Mouse (Mus musculus) lung, postnatal 14 days (tissue): ENCODE measurements around the gene Atad2b.
"Not testable (repeated sequence)": the region's sequence is repeated elsewhere in the genome, so short reads cannot be mapped to it uniquely, and the experiment has no call there.

ENCODE experiments used
- DNase-seq: peaks from one replicate; pipeline ENCODE4 v3.0.0; 2021

Atad2b gene

DNA sequence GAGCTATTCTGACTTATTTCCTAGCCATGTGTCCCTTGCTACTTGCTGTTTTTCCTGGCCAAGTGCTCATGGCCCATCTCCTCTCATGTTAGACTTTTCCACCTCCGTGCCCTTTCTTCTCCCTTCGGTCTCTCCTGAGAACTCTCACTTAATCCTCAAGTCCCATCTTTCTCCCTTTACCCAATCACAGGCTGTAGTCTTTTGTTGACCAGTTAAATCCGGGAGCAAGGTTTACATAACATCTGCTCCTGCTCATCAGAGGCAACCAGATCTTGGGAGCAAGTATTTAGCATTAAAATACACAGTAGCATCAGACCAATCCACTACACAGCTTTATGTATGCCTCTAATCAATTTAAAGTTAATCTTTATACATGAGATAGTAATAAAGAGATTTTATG is 2.7 kb upstream of the Atad2b start:
- DNase-seq = no peak

DNA sequence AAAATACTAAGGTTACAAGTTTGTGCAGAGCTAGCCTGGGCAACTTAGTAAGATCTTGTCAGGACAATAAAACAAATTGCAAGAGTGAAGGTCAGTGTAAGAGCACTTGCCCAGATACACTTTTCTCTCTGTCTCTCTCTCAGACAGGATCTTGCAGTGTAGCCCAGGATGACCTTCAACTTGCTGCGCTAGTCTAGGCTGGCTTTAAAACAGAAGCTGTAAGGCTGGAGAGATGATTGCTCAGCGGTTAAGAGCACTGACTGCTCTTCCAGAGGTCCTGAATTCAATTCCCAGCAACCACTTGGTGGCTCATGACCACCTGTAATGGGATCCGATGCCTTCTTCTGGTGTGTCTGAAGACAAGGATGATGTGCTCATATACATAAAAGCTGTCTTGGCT is 2.2 kb upstream of the Atad2b start:
- DNase-seq = no peak

DNA sequence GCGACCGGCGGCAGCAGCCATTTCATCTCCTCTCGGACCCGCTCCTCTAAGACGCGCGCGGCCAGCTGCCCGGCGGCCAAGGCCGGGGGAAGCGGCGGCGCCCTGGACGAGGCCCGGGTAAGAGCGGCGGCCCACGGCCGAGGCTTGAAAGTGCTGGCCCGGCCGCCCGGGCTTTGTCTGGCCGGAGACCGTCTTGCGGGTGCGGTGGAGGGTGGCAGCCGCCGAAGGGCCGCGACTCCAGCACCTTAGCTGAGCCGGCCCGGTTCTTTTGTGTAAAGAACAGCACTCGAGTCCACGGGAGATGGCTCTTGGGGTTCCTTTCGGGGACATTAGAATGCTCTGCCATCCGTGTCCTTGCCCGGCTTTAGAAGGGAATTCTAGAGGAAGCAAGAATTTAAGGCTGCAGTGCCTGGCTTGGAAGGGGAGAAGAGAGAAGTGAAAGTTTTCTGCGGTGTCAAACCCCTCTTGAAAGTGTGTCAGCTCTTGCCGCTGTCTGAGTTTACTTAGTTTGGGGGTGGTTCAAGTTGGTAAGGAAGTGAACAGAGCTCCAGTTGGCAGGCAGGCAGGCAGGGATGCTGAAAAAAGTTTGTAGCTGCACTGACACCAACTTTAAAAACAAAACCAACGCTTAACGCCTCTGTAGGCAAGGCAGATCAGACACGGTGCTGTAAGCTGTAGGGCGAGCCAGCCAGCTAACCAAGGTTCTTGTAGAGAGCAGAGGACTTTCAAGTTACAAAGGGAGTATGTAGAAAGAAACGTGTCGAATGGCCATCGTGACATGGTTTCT is 845 bp downstream of the Atad2b start:
- DNase-seq = peak; percentile 66

- DNase-seq = no peak
These were observed 11.0 kb downstream of the Atad2b start for GRCm38 (mm10) chr12:4928197-4928596.

DNA sequence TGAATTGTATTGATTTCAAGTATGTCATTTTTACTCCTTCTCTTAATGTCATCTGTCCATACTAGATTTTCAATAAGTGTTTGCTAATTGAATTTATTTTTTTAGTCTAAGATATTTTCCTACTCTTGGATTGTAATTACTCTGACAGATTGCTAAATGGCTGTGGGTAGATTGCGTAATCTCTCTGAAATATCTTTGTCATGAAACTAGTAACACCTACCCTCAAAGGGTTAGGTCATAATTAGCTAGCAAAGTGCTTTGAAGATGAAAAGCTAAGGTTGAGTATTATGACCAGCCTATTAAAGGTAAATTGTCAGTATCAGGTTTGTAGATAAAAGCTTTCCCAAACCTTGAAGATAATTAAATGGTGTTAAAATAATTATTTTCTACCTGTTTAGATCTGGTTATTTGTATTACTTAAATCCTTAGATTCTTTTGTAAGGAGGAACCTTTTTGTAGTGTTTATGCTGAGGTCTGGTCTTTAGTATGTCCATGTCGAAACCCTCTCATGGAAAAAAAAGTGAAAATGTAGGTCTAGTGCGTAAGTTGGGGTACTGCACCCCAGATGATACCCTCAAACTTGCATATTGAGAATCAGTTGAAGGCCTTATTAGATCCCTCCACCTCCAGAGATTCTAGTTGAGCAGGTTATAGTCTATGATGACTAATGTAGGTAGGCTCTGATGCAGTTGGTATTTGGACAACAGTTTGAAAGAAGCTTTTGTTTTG is 13.8 kb downstream of the Atad2b start:
- DNase-seq = no peak

- no peak for DNase-seq
These were observed 35.1 kb downstream of the Atad2b start for GRCm38 (mm10) chr12:4952272-4952671.

DNA sequence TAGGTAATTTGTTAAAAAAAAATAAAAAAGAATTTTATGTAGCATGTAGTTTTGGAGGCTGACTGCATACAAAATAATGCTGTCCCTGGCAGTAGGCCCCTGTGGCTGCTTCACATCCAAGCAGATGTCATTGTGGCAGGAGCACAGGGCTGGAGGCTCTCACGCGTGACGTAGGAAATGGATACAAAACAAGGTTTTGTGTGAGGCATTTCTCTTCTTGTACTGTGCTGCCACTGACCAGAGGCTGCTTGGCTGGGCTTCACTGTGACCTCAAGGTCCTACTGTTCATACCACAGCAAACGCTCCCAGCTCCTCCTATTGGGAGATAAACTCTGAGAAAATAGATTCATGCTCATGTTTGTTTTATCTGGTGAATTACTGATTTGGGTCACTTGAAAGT is 36.0 kb downstream of the Atad2b start:
- no peak for DNase-seq

DNA sequence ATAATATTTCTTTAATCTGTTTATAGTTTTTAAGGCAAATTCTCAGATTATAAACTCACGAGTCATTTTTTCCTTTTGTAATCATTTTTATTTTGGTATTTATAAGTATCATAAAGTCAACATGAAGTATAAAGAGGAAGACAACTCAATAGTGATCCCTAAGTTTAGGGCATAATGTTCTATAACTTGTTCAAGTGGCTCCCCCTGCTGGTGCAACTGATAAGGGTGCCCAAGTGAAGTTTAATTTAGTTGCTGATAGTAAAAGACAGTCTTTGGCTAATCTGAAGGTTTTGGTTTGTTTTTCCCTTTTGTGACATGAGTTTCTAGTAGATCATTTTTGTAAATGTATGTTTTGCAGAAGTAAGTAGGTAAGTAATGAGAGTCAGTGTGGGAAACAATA is 55.8 kb downstream of the Atad2b start:
- DNase-seq = peak; percentile 89

DNA sequence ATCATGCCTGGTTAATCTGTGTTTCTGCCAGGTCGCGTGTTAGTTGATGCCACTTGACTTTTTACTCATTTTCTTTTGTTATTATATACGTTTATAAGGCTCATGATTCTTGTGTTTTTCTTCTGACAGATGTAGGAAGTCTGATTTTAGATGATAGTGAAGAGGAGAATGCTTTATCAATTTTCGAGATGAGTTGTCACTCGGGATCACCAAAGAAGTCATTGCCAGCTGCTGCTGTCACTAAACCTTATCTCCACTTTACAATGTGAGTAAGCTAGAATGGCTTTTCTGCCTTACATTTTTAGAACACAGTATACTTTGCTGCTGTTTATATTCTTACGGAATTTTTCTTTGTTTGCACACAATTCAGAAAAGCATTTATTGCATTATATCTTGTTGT is 61.2 kb downstream of the Atad2b start:
- no peak for DNase-seq

- no peak for DNase-seq
These were observed 79.8 kb downstream of the Atad2b start for GRCm38 (mm10) chr12:4996981-4997380.

DNA sequence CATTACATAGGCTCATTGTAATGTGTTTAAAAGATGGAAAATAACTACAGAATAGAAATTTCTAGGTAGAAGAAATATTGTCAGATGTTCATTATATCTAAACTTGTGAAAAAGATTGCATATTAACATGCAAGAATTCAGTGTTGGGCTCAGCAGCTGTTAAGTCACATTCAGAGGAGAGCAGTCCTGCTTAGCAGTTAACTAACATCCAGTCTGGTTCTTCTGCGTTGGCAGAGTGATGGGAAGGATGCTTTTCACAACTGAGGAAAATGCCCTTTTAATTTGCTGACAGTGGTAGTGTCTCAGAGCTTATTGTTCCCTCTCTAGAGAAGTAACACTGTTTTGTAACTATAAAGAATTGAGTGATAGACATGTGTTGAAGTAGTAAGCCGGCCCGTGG is 88.2 kb downstream of the Atad2b start:
- no peak for DNase-seq

DNA sequence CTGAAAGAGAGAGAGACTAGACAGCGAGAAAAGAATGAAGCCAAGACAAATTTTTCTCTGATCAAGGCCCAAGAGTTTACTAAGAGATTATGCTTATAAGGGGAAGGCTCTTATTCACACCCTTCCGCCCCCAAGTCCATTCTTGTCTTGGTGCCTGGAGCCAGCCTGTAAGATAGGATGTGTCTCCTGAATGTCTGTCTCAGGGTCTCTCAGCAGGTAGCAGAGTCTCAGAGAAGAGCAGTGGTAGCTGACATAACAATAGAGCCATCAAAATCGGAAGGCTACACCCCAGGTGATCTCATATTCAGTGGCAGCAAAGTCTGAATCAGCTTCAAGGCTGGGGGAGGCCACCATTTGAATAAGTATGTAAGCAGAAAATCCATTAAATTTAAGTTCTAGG is 88.6 kb downstream of the Atad2b start:
- not testable (repeated sequence) for DNase-seq

GRCm38 (mm10) chr12:5008638-5009037 is 91.5 kb downstream of the Atad2b start:
- DNase-seq = not testable (repeated sequence)

- DNase-seq = no peak
These were observed 108.2 kb downstream of the Atad2b start for GRCm38 (mm10) chr12:5025226-5025861.

GRCm38 (mm10) chr12:5029035-5029434 is 111.9 kb downstream of the Atad2b start:
- DNase-seq = no peak

DNA sequence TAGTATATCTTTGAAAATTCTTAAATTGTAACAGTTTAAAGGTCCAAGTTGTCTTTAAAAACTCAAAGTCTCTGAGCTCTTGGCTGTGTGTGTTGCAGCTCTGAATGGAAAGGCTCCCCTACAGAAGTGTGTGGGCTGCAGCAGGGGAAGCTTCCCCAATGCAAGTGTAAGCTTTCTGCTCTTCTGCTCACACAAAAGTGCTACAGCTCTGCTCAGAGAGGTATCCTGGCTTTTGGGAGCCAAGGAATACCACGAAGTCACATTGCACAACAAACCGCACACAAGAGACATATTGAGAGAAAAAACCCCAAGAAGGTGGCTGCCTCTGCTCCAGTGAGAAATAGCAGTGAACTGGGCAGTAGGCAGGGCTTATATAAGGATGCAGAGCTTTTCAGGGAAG is 120.9 kb downstream of the Atad2b start:
- DNase-seq = no peak

DNA sequence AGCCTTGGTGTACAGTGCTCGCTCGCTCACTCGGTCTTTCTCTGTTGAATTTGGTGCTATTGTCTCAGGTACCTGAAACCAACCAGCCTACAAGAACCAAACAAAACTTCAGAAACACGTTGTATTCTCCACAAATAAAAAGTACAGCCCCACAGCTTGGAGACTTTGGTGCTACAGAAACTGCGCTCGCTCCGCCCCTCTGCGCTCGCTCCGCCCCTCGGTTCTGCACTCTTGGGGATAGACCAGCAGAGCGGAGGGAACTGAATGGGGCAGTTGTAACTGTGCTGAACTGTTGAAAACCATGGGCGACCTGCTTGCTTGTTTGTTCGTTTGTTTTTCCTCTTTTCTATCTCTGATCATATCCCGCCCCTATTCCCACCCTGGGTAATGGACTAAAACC is 127.0 kb downstream of the Atad2b start:
- no peak for DNase-seq

DNA sequence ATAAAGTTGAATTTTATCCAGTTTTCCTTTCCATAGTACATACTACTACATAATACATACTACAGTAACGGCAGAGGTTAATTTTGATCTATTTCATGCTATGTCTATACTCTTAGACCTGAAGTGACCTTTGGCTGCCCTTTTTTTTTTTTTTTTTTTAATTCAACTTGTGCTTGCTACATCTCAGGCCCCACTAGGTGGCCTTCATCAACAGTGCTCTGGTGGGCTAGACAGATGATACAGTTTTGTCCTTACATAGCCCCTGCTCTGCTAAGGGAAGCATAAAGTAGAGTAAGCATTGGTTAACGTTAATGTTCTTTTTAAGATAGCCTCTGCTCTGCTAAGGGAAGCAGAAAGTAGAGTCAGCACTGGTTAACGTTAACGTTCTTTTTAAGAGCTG is 131.0 kb downstream of the Atad2b start:
- no peak for DNase-seq

GRCm38 (mm10) chr12:5067590-5067989 is 150.4 kb downstream of the Atad2b start:
- no peak for DNase-seq

- DNase-seq = no peak
These were observed 153.0 kb downstream of the Atad2b start for GRCm38 (mm10) chr12:5070131-5070530.

DNA sequence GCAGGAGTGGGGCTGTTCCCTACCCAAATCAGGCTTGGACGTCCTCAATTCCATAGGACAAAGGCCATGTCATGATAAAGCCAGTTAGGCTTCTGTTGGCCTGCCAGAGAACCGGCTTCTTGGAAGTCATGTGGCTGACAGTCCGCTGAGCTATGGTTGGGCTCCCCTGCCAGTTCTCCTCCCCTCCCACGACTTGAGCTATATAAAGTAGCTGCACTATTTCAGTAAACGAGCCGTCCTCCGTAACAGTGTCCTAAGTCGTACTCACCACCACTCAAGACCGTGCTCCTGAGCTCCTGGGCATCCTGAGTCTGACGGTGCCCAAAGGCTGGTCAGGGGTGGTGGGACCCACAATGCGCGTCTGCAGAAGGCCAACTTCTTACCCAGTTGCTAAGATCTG is 156.0 kb downstream of the Atad2b start:
- DNase-seq = no peak

- DNase-seq = no peak
These were observed 164.3 kb downstream of the Atad2b start for GRCm38 (mm10) chr12:5081480-5081879.

GRCm38 (mm10) chr12:5084714-5085113 is 167.6 kb downstream of the Atad2b start:
- DNase-seq = no peak
